22 mouse cellular contexts compared by ENCODE assay signal in genomic region chr11:120886462-120886861, GRCm38 (mm10). TPM values are rescaled to one million over a fixed set of nuclear protein-coding genes. Genes with fewer than 3 reads are reported as not detected.
DNase-seq lines count a peak whose midpoint lies in the region; ATAC-seq lines count a peak whose summit lies in the region.
"Had no signal": no experiment of that assay in that cellular context is flagged by ENCODE, and none has a peak within 500 bp of the region (broad histone marks: within the 10 kb centered on the region; RNA-seq: fewer than 3 reads in every experiment).

No protein-coding gene starts in this region.

- no peaks in the 10 kb centered on the region for H3K4me1 ChIP-seq in midbrain, embryonic 11.5 days (ENCODE audit: control insufficient read depth, insufficient read depth, low read length)
- H3K4me1 ChIP-seq in midbrain, embryonic 15.5 days: no peaks in the 10 kb centered on the region
- H3K4me1 ChIP-seq: embryonic facial prominence, embryonic 12.5 days; embryonic facial prominence, embryonic 15.5 days; hindbrain, embryonic 15.5 days had no signal

- H3K9ac ChIP-seq in midbrain, embryonic 11.5 days (ENCODE audit: low read length): no peak overlapping the region
- no peak overlapping the region for H3K9ac ChIP-seq in midbrain, embryonic 15.5 days
- H3K9ac ChIP-seq: embryonic facial prominence, embryonic 12.5 days; embryonic facial prominence, embryonic 15.5 days; forebrain, postnatal 0 days; hindbrain, embryonic 15.5 days had no signal

- no peak overlapping the region for H3K4me3 ChIP-seq in midbrain, embryonic 11.5 days (ENCODE audit: low read depth, low read length)
- no peak overlapping the region for H3K4me3 ChIP-seq in midbrain, embryonic 15.5 days
- H3K4me3 ChIP-seq: embryonic facial prominence, embryonic 12.5 days; embryonic facial prominence, embryonic 15.5 days; gastrocnemius, adult 2 months; hindbrain, embryonic 15.5 days had no signal

- DNase-seq in midbrain, embryonic 11.5 days (ENCODE audit: low spot score, missing footprints): peak; percentile 35
- peak; percentile 69 for DNase-seq in induced T-regulatory cell, adult 2 months (ENCODE audit: low read depth)
- DNase-seq in lung, postnatal 14 days: no peak
- DNase-seq in thymus, postnatal 0 days (ENCODE audit: low spot score): no peak
- DNase-seq in thymus, adult 18-20 months: no peak
- DNase-seq: adrenal gland, postnatal 10 days; adrenal gland, postnatal 36 days; cerebellum, adult 18-20 months; cerebellum, adult 9-10 months; cerebellum, postnatal 14 days; forebrain, postnatal 0 days; gastrocnemius, adult 2 months; gastrocnemius, postnatal 14 days; heart, adult 11 months had no signal

- peaks cover 5% of the 10 kb centered on the region; the same call in 1 of the 2 replicates for H3K9me3 ChIP-seq in midbrain, embryonic 11.5 days (ENCODE audit: control insufficient read depth, low read length)
- H3K9me3 ChIP-seq in midbrain, embryonic 15.5 days: no peaks in the 10 kb centered on the region
- H3K9me3 ChIP-seq: embryonic facial prominence, embryonic 15.5 days; hindbrain, embryonic 15.5 days had no signal

- no peak overlapping the region for H3K4me2 ChIP-seq in midbrain, embryonic 11.5 days
- H3K4me2 ChIP-seq in midbrain, embryonic 15.5 days: no peak overlapping the region
- H3K4me2 ChIP-seq: embryonic facial prominence, embryonic 12.5 days; embryonic facial prominence, embryonic 15.5 days; heart, embryonic 11.5 days; hindbrain, embryonic 15.5 days had no signal

- no peaks in the 10 kb centered on the region; the same call in 1 of the 2 replicates for H3K36me3 ChIP-seq in midbrain, embryonic 11.5 days (ENCODE audit: control insufficient read depth, insufficient read depth, low read length)
- H3K36me3 ChIP-seq in midbrain, embryonic 15.5 days (replicated peaks): peaks cover 19% of the 10 kb centered on the region

- 80% methylated on average over 5 of the region's 5 CpGs for WGBS in midbrain, embryonic 11.5 days
- 86% methylated on average over 5 of the region's 5 CpGs for WGBS in midbrain, embryonic 15.5 days

- no peaks in the 10 kb centered on the region for H3K27me3 ChIP-seq in midbrain, embryonic 11.5 days (ENCODE audit: control insufficient read depth, insufficient read depth, low read length)
- H3K27me3 ChIP-seq in midbrain, embryonic 15.5 days (replicated peaks): no peaks in the 10 kb centered on the region
- H3K27me3 ChIP-seq: embryonic facial prominence, embryonic 12.5 days; embryonic facial prominence, embryonic 15.5 days; hindbrain, embryonic 15.5 days had no signal

- H3K27ac ChIP-seq in midbrain, embryonic 11.5 days (ENCODE audit: low read depth, low read length): no peak overlapping the region
- H3K27ac ChIP-seq in midbrain, embryonic 15.5 days: no peak overlapping the region
- H3K27ac ChIP-seq: embryonic facial prominence, embryonic 12.5 days; embryonic facial prominence, embryonic 15.5 days; gastrocnemius, adult 2 months; hindbrain, embryonic 15.5 days had no signal

- ATAC-seq in midbrain, embryonic 11.5 days (ENCODE audit: low FRiP score): no peak
- ATAC-seq in midbrain, embryonic 15.5 days (replicated peaks): no peak
- peak; percentile 97 for ATAC-seq in CD4-positive, CD25-positive, alpha-beta regulatory T cell, adult 4 months
- ATAC-seq: forebrain, embryonic 14.5 days; forebrain, postnatal 0 days; intestine, postnatal 0 days had no signal

RNA-seq across cellular contexts. Expression of gene Ccdc57, which starts 46.2 kb away (rescaled TPM):
- 4.3 and 4.5 TPM in 2 replicates for polyA plus RNA-seq in midbrain, embryonic 11.5 days (2014; fragmentation: Nextera tagmentation; extraction: Ambion mirVana)
- polyA plus RNA-seq in midbrain, embryonic 15.5 days (2015; fragmentation: Nextera tagmentation; extraction: Ambion mirVana): 7.4 and 8.2 TPM in 2 replicates
- polyA plus RNA-seq in CD4-positive, CD25-positive, alpha-beta regulatory T cell, adult 4 months (2017; shearing (Covaris generic)): 1 to 10 TPM in 1 of 2 experiments, under 1 TPM in 1; 0.12 to 1.1 TPM
- 1.9 and 2.2 TPM in 2 replicates for polyA plus RNA-seq in thymus, postnatal 0 days (2015; fragmentation: Nextera tagmentation; extraction: Ambion mirVana)

Comparison
In these comparisons a context has a peak if more than half of its experiments do, and no peak if none do; other contexts are left out.
1. DNase-seq: peak in midbrain, embryonic 11.5 days (single experiment) and induced T-regulatory cell, adult 2 months (single experiment); none in lung, postnatal 14 days (single experiment), thymus, postnatal 0 days (single experiment) and thymus, adult 18-20 months (0 of 2).